Mouse (Mus musculus): ENCODE measurements around the gene Tmem132d. TPM values are rescaled to one million over a fixed set of nuclear protein-coding genes. Genes with fewer than 3 reads are reported as not detected.
A peak's percentile ranks its signal among the peaks of the same experiment; 100 is the strongest.

The Tmem132d gene
- polyA plus RNA-seq, 1 experiment, result 5.3 TPM

- no peak overlapping the region for H3K4me3 ChIP-seq (replicated peaks; ENCODE audit: extremely low read depth, low read depth, low read length)
- H3K4me1 ChIP-seq (ENCODE audit: control insufficient read depth, insufficient read depth, low read length), result no peaks in the 10 kb centered on the region
- DNase-seq, result peak; percentile 3
- WGBS, result 44% methylated on average over 9 of the region's 9 CpGs
- TF ChIP-seq CTCF (IDR thresholded peaks at IDR 0.05; ENCODE audit: insufficient read depth, low read length), result no peak
- TF ChIP-seq POLR2A (IDR thresholded peaks at IDR 0.05; ENCODE audit: borderline replicate concordance, extremely low read depth, low read depth, low read length), result no peak
Observed at GRCm38 (mm10) chr5:128203879-128204581, 228.8 kb downstream of the Tmem132d start.

GRCm38 (mm10) chr5:128194106-128194505 lies 238.8 kb downstream of the Tmem132d start:
- WGBS, result 79% methylated on average over 4 of the region's 4 CpGs
- no peak for DNase-seq
- no peak for TF ChIP-seq POLR2A (IDR thresholded peaks at IDR 0.05; ENCODE audit: borderline replicate concordance, extremely low read depth, low read depth, low read length)
- H3K4me1 ChIP-seq (ENCODE audit: control insufficient read depth, insufficient read depth, low read length), result no peaks in the 10 kb centered on the region
- H3K4me3 ChIP-seq (replicated peaks; ENCODE audit: extremely low read depth, low read depth, low read length), result no peak overlapping the region

- H3K4me3 ChIP-seq (replicated peaks; ENCODE audit: extremely low read depth, low read depth, low read length), result no peak overlapping the region
- 75% methylated on average over 6 of the region's 6 CpGs for WGBS
- TF ChIP-seq CTCF (IDR thresholded peaks at IDR 0.05; ENCODE audit: insufficient read depth, low read length) (no peak), POLR2A (IDR thresholded peaks at IDR 0.05; ENCODE audit: borderline replicate concordance, extremely low read depth, low read depth, low read length) (no peak)
- no peak for DNase-seq
- no peaks in the 10 kb centered on the region for H3K4me1 ChIP-seq (ENCODE audit: control insufficient read depth, insufficient read depth, low read length)
Observed at GRCm38 (mm10) chr5:128192485-128193055, 240.3 kb downstream of the Tmem132d start.

GRCm38 (mm10) chr5:128191710-128192109 lies 241.2 kb downstream of the Tmem132d start:
- TF ChIP-seq CTCF (IDR thresholded peaks at IDR 0.05; ENCODE audit: insufficient read depth, low read length), result no peak
- Histone ChIP-seq H3K4me1 (ENCODE audit: control insufficient read depth, insufficient read depth, low read length) (no peaks in the 10 kb centered on the region), H3K4me3 (replicated peaks; ENCODE audit: extremely low read depth, low read depth, low read length) (no peak overlapping the region)
- 77% methylated on average over 9 of the region's 9 CpGs for WGBS
- DNase-seq, result no peak

GRCm38 (mm10) chr5:128190243-128190820 lies 242.5 kb downstream of the Tmem132d start:
- 75% methylated on average over 14 of the region's 14 CpGs for WGBS
- no peak overlapping the region for H3K4me3 ChIP-seq (replicated peaks; ENCODE audit: extremely low read depth, low read depth, low read length)
- no peak for DNase-seq
- no peaks in the 10 kb centered on the region for H3K4me1 ChIP-seq (ENCODE audit: control insufficient read depth, insufficient read depth, low read length)
- TF ChIP-seq CTCF (IDR thresholded peaks at IDR 0.05; ENCODE audit: insufficient read depth, low read length) (no peak), POLR2A (IDR thresholded peaks at IDR 0.05; ENCODE audit: borderline replicate concordance, extremely low read depth, low read depth, low read length) (no peak)

GRCm38 (mm10) chr5:128176234-128176633 lies 256.6 kb downstream of the Tmem132d start:
- no peaks in the 10 kb centered on the region for H3K4me1 ChIP-seq (ENCODE audit: control insufficient read depth, insufficient read depth, low read length)
- no peak overlapping the region for H3K4me3 ChIP-seq (replicated peaks; ENCODE audit: extremely low read depth, low read depth, low read length)
- DNase-seq, result no peak
- no peak for TF ChIP-seq POLR2A (IDR thresholded peaks at IDR 0.05; ENCODE audit: borderline replicate concordance, extremely low read depth, low read depth, low read length)
- no peak for TF ChIP-seq CTCF (IDR thresholded peaks at IDR 0.05; ENCODE audit: insufficient read depth, low read length)
- WGBS, result 84% methylated on average over 2 of the region's 2 CpGs

- no peak for DNase-seq
- 79% methylated on average over 12 of the region's 12 CpGs for WGBS
- Histone ChIP-seq H3K4me1 (ENCODE audit: control insufficient read depth, insufficient read depth, low read length) (no peaks in the 10 kb centered on the region), H3K4me3 (replicated peaks; ENCODE audit: extremely low read depth, low read depth, low read length) (no peak overlapping the region)
- TF ChIP-seq POLR2A (IDR thresholded peaks at IDR 0.05; ENCODE audit: borderline replicate concordance, extremely low read depth, low read depth, low read length), result no peak
- TF ChIP-seq CTCF (IDR thresholded peaks at IDR 0.05; ENCODE audit: insufficient read depth, low read length), result no peak
Observed at GRCm38 (mm10) chr5:128158901-128159675, 273.8 kb downstream of the Tmem132d start.

- Histone ChIP-seq H3K4me1 (ENCODE audit: control insufficient read depth, insufficient read depth, low read length) (no peaks in the 10 kb centered on the region), H3K4me3 (replicated peaks; ENCODE audit: extremely low read depth, low read depth, low read length) (no peak overlapping the region)
- 71% methylated on average over 6 of the region's 8 CpGs for WGBS
- TF ChIP-seq POLR2A (IDR thresholded peaks at IDR 0.05; ENCODE audit: borderline replicate concordance, extremely low read depth, low read depth, low read length) (no peak), CTCF (IDR thresholded peaks at IDR 0.05; ENCODE audit: insufficient read depth, low read length) (no peak)
- DNase-seq, result no peak
Observed at GRCm38 (mm10) chr5:128151461-128151860, 281.4 kb downstream of the Tmem132d start.

GRCm38 (mm10) chr5:128146901-128147645 lies 285.8 kb downstream of the Tmem132d start:
- Histone ChIP-seq H3K4me1 (ENCODE audit: control insufficient read depth, insufficient read depth, low read length) (no peaks in the 10 kb centered on the region), H3K4me3 (replicated peaks; ENCODE audit: extremely low read depth, low read depth, low read length) (no peak overlapping the region)
- no peak for TF ChIP-seq CTCF (IDR thresholded peaks at IDR 0.05; ENCODE audit: insufficient read depth, low read length)
- no peak for TF ChIP-seq POLR2A (IDR thresholded peaks at IDR 0.05; ENCODE audit: borderline replicate concordance, extremely low read depth, low read depth, low read length)
- WGBS, result 53% methylated on average over 15 of the region's 15 CpGs
- no peak for DNase-seq
